22 mouse cellular contexts compared by ENCODE assay signal in the genomic region with DNA sequence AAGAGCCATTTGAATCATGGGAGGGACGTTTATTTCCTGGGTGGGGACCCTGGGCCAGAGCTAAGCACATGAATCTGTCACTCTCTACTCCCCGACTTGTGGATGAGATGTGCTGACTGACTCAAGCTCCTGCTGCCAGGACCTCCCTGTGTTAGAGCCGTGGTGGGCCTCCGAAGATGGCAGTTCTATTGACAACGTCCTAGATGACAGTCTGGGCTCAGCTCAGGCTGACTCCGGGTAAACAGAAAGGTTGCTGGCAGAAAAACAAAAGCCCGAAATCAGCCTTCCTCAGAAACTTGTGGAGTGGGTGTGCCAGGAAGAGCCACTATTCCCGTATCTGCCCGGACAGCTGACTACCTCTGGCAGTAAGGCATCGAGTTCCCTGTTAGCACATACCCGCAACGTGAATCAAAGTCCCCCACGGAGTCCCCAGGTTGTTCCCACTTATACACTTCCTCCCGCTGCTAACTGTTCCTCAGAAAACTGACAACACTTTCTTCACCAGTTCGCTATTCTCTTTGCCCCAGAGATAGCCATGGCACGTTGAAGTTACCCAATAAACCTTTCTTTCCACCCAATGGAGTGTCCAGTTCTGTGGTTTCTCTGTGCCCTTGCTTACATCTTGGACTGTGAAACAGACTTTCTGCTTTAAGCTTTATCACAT.
DNase-seq lines count a peak whose midpoint lies in the region; ATAC-seq and TF ChIP-seq lines count a peak whose summit lies in the region.
"Had no signal": no experiment of that assay in that cellular context is flagged by ENCODE, and none has a peak within 500 bp of the region (broad histone marks: within the 10 kb centered on the region; RNA-seq: fewer than 3 reads in every experiment).

No protein-coding gene starts in this region.

- H3K27ac ChIP-seq in forebrain, embryonic 10.5 days = 0 out of 2 replicates have a peak overlapping the region, but pooled peaks have one; percentile 44
- no peak overlapping the region for H3K27ac ChIP-seq in forebrain, embryonic 16.5 days (ENCODE audit: low read length)
- H3K27ac ChIP-seq in kidney, adult 2 months (ENCODE audit: insufficient read depth, low read depth, low read length) = no peak overlapping the region
- H3K27ac ChIP-seq: embryonic facial prominence, embryonic 15.5 days; forebrain, embryonic 15.5 days; heart, embryonic 13.5 days; hindbrain, embryonic 12.5 days had no signal

- H3K27me3 ChIP-seq in forebrain, embryonic 10.5 days (ENCODE audit: poor library complexity, severe bottlenecking) = peaks cover 23% of the 10 kb centered on the region
- H3K27me3 ChIP-seq in forebrain, embryonic 16.5 days (replicated peaks; ENCODE audit: control insufficient read depth, insufficient read depth, low read length) = no peaks in the 10 kb centered on the region
- H3K27me3 ChIP-seq in kidney, adult 2 months (replicated peaks; ENCODE audit: control insufficient read depth, insufficient read depth, low read length) = no peaks in the 10 kb centered on the region
- H3K27me3 ChIP-seq: embryonic facial prominence, embryonic 15.5 days; forebrain, embryonic 15.5 days; heart, embryonic 13.5 days; hindbrain, embryonic 12.5 days had no signal

- ATAC-seq in forebrain, embryonic 16.5 days = no peak
- ATAC-seq in CD4-positive, CD25-positive, alpha-beta regulatory T cell, adult 4 months = no peak
- ATAC-seq: forebrain, embryonic 15.5 days; hindbrain, embryonic 16.5 days; inflammation-experienced regulatory T-cells, adult 6 months had no signal

- no peak overlapping the region for H3K4me3 ChIP-seq in forebrain, embryonic 10.5 days
- no peak overlapping the region for H3K4me3 ChIP-seq in forebrain, embryonic 16.5 days (replicated peaks; ENCODE audit: low read length)
- no peak overlapping the region for H3K4me3 ChIP-seq in kidney, adult 2 months (ENCODE audit: insufficient read depth, low read depth, low read length)
- H3K4me3 ChIP-seq: embryonic facial prominence, embryonic 15.5 days; erythroblast, embryonic 14.5 days; forebrain, embryonic 15.5 days; heart, embryonic 13.5 days; hindbrain, embryonic 12.5 days had no signal

- no peaks in the 10 kb centered on the region for H3K9me3 ChIP-seq in forebrain, embryonic 10.5 days
- H3K9me3 ChIP-seq in forebrain, embryonic 16.5 days (ENCODE audit: control insufficient read depth, low read length) = no peaks in the 10 kb centered on the region
- H3K9me3 ChIP-seq: embryonic facial prominence, embryonic 15.5 days; forebrain, embryonic 15.5 days; heart, embryonic 13.5 days; hindbrain, embryonic 12.5 days had no signal

- peaks cover 67% of the 10 kb centered on the region for H3K4me1 ChIP-seq in forebrain, embryonic 10.5 days
- no peaks in the 10 kb centered on the region for H3K4me1 ChIP-seq in forebrain, embryonic 16.5 days (replicated peaks; ENCODE audit: control insufficient read depth, insufficient read depth, low read length)
- no peaks in the 10 kb centered on the region for H3K4me1 ChIP-seq in kidney, adult 2 months (ENCODE audit: control insufficient read depth, insufficient read depth, low read length)

- TF ChIP-seq POLR2A in kidney, adult 2 months (IDR thresholded peaks at IDR 0.05; ENCODE audit: low read depth, low read length) = no peak

- no peak for TF ChIP-seq CTCF in kidney, adult 2 months (conservative IDR thresholded peaks at IDR 0.05; ENCODE audit: insufficient read depth, insufficient read length, low read depth, low read length)

- WGBS in forebrain, embryonic 10.5 days = 81% methylated on average over 16 of the region's 16 CpGs
- WGBS in forebrain, embryonic 16.5 days = 62% methylated on average over 16 of the region's 16 CpGs
- 60% methylated on average over 16 of the region's 16 CpGs for WGBS in kidney, adult 2 months

- no peaks in the 10 kb centered on the region for H3K36me3 ChIP-seq in forebrain, embryonic 10.5 days (replicated peaks)
- H3K36me3 ChIP-seq in forebrain, embryonic 16.5 days (ENCODE audit: control insufficient read depth, insufficient read depth) = no peaks in the 10 kb centered on the region
- no peaks in the 10 kb centered on the region for H3K36me3 ChIP-seq in kidney, adult 2 months (ENCODE audit: control insufficient read depth, insufficient read depth, low read length)
- H3K36me3 ChIP-seq: embryonic facial prominence, embryonic 15.5 days; forebrain, embryonic 15.5 days; heart, embryonic 13.5 days; hindbrain, embryonic 12.5 days had no signal

- no peak overlapping the region for H3K4me2 ChIP-seq in forebrain, embryonic 16.5 days (ENCODE audit: low read length)
- H3K4me2 ChIP-seq: embryonic facial prominence, embryonic 15.5 days; forebrain, embryonic 15.5 days; heart, embryonic 13.5 days; hindbrain, embryonic 12.5 days had no signal

- no peak for DNase-seq in forebrain, embryonic 10.5 days (ENCODE audit: extremely low spot score, low spot score)
- DNase-seq in kidney, adult 2 months = peak; percentile 36
- no peak for DNase-seq in kidney, adult 8-10 months
- peak; percentile 29 for DNase-seq in lung, postnatal 10 days
- DNase-seq in lung, postnatal 4 days = no peak
- DNase-seq in thymus, adult 18-20 months = no peak
- DNase-seq: adrenal gland, postnatal 10 days; B cell, adult 2 months; cerebellum, adult 11 months; cerebellum, adult 9-10 months; cerebellum, postnatal 25 days; gastrocnemius, postnatal 36 days; heart, postnatal 4 days had no signal

- no peak overlapping the region for H3K9ac ChIP-seq in forebrain, embryonic 16.5 days (replicated peaks; ENCODE audit: low read depth, low read length)
- H3K9ac ChIP-seq: embryonic facial prominence, embryonic 15.5 days; forebrain, embryonic 15.5 days; heart, embryonic 13.5 days; hindbrain, embryonic 12.5 days had no signal

Comparison
In these comparisons a context has a peak if more than half of its experiments do, and no peak if none do; other contexts are left out.
1. DNase-seq: peak in kidney, adult 2 months (single experiment) and lung, postnatal 10 days (single experiment); none in forebrain, embryonic 10.5 days (single experiment), kidney, adult 8-10 months (0 of 2), lung, postnatal 4 days (0 of 2) and thymus, adult 18-20 months (0 of 2).